In the genomic region with DNA sequence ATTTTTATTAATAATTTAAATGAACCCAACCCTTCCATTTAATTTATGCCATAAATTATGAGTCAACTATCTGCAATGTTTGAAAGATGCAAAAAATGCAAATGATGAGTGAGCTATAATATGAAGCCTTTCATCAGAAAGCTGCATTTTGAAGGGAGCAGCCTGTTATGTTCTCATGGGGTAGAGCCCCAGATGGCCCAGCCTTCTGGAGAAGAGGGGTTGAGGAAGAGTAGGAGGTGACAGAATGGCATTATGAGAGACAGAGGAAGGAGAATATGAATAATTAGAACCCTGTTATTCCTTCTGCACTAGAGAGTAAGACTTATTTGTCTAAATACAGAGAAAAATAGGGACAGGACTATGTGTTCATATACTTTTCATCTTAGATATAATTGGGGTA, we compare ENCODE assay signal across 18 mouse cellular contexts.
A peak's percentile ranks its signal among the peaks of the same experiment; 100 is the strongest.
DNase-seq lines count a peak whose midpoint lies in the region; ATAC-seq lines count a peak whose summit lies in the region.
"Had no signal": no experiment of that assay in that cellular context is flagged by ENCODE, and none has a peak within 500 bp of the region (broad histone marks: within the 10 kb centered on the region; RNA-seq: fewer than 3 reads in every experiment).

No protein-coding gene starts in this region.

- H3K27ac ChIP-seq in midbrain, embryonic 15.5 days = no peak overlapping the region
- no peak overlapping the region for H3K27ac ChIP-seq in midbrain, embryonic 16.5 days (ENCODE audit: low read length)
- H3K27ac ChIP-seq in heart, embryonic 12.5 days (ENCODE audit: poor library complexity, severe bottlenecking) = no peak overlapping the region
- H3K27ac ChIP-seq: embryonic facial prominence, embryonic 15.5 days; heart, adult 2 months; intestine, embryonic 15.5 days; limb, embryonic 15.5 days; lung, embryonic 15.5 days had no signal

- H3K9me3 ChIP-seq in midbrain, embryonic 15.5 days = no peaks in the 10 kb centered on the region
- no peaks in the 10 kb centered on the region for H3K9me3 ChIP-seq in midbrain, embryonic 16.5 days (replicated peaks; ENCODE audit: control insufficient read depth, low read length, poor library complexity, severe bottlenecking)
- no peaks in the 10 kb centered on the region for H3K9me3 ChIP-seq in heart, embryonic 12.5 days (replicated peaks)
- H3K9me3 ChIP-seq: embryonic facial prominence, embryonic 15.5 days; intestine, embryonic 15.5 days; limb, embryonic 15.5 days; lung, embryonic 15.5 days; megakaryocyte, embryonic 14.5 days had no signal

- H3K27me3 ChIP-seq in midbrain, embryonic 15.5 days (replicated peaks) = no peaks in the 10 kb centered on the region
- no peaks in the 10 kb centered on the region for H3K27me3 ChIP-seq in midbrain, embryonic 16.5 days (ENCODE audit: control insufficient read depth, insufficient read depth, low read depth, low read length)
- no peaks in the 10 kb centered on the region for H3K27me3 ChIP-seq in heart, embryonic 12.5 days (replicated peaks)
- H3K27me3 ChIP-seq: CH12.LX; embryonic facial prominence, embryonic 15.5 days; intestine, embryonic 15.5 days; limb, embryonic 15.5 days; lung, embryonic 15.5 days; megakaryocyte, embryonic 14.5 days had no signal

- peak; percentile 81 for DNase-seq in layer of hippocampus, adult 11-12 months (ENCODE audit: low spot score)
- DNase-seq in layer of hippocampus, postnatal 36 days = peak; percentile 82 to 83
- peak; percentile 66 to 75 for DNase-seq in right cerebral cortex, postnatal 36 days (ENCODE audit: low spot score in 2 of 2)
- DNase-seq in cerebellum, adult 18-20 months = no peak
- DNase-seq in kidney, adult 8-10 months = no peak
- DNase-seq: cerebellum, adult 11 months; heart, adult 2 months; kidney, postnatal 14 days; thymus, postnatal 25 days had no signal

- H3K4me1 ChIP-seq in midbrain, embryonic 15.5 days = no peaks in the 10 kb centered on the region
- no peaks in the 10 kb centered on the region for H3K4me1 ChIP-seq in midbrain, embryonic 16.5 days (ENCODE audit: control insufficient read depth, insufficient read depth, low read length)
- no peaks in the 10 kb centered on the region for H3K4me1 ChIP-seq in heart, embryonic 12.5 days (replicated peaks)
- H3K4me1 ChIP-seq: embryonic facial prominence, embryonic 15.5 days; intestine, embryonic 15.5 days; limb, embryonic 15.5 days; lung, embryonic 15.5 days; megakaryocyte, embryonic 14.5 days had no signal

- no peak overlapping the region for H3K4me3 ChIP-seq in midbrain, embryonic 15.5 days
- no peak overlapping the region for H3K4me3 ChIP-seq in midbrain, embryonic 16.5 days (ENCODE audit: low read depth, low read length)
- H3K4me3 ChIP-seq in heart, embryonic 12.5 days = no peak overlapping the region
- H3K4me3 ChIP-seq: embryonic facial prominence, embryonic 15.5 days; heart, adult 2 months; intestine, embryonic 15.5 days; limb, embryonic 15.5 days; lung, embryonic 15.5 days; megakaryocyte, embryonic 14.5 days had no signal

- H3K4me2 ChIP-seq in midbrain, embryonic 15.5 days = no peak overlapping the region
- H3K4me2 ChIP-seq in midbrain, embryonic 16.5 days (ENCODE audit: low read length) = no peak overlapping the region
- H3K4me2 ChIP-seq in heart, embryonic 12.5 days = no peak overlapping the region
- H3K4me2 ChIP-seq: embryonic facial prominence, embryonic 15.5 days; intestine, embryonic 15.5 days; limb, embryonic 15.5 days; lung, embryonic 15.5 days had no signal

- H3K9ac ChIP-seq in midbrain, embryonic 15.5 days = no peak overlapping the region
- no peak overlapping the region for H3K9ac ChIP-seq in midbrain, embryonic 16.5 days (ENCODE audit: low read depth, low read length)
- no peak overlapping the region for H3K9ac ChIP-seq in heart, embryonic 12.5 days
- H3K9ac ChIP-seq: embryonic facial prominence, embryonic 15.5 days; intestine, embryonic 15.5 days; limb, embryonic 15.5 days; lung, embryonic 15.5 days had no signal

- 0 out of 2 replicates have a peak, but pooled peaks have one; percentile 39 for ATAC-seq in midbrain, embryonic 15.5 days (replicated peaks)
- ATAC-seq in midbrain, embryonic 16.5 days = no peak
- ATAC-seq in heart, embryonic 12.5 days (ENCODE audit: insufficient number of reproducible peaks, low FRiP score) = no peak
- ATAC-seq: intestine, embryonic 15.5 days had no signal

- H3K36me3 ChIP-seq in midbrain, embryonic 15.5 days (replicated peaks) = no peaks in the 10 kb centered on the region
- no peaks in the 10 kb centered on the region for H3K36me3 ChIP-seq in midbrain, embryonic 16.5 days (ENCODE audit: control insufficient read depth, insufficient read depth, low read length)
- H3K36me3 ChIP-seq in heart, embryonic 12.5 days = no peaks in the 10 kb centered on the region
- H3K36me3 ChIP-seq: embryonic facial prominence, embryonic 15.5 days; intestine, embryonic 15.5 days; limb, embryonic 15.5 days; lung, embryonic 15.5 days had no signal

Comparison
In these comparisons a context has a peak if more than half of its experiments do, and no peak if none do; other contexts are left out.
1. DNase-seq: peak in layer of hippocampus, adult 11-12 months (single experiment), layer of hippocampus, postnatal 36 days (2 of 2) and right cerebral cortex, postnatal 36 days (2 of 2); none in cerebellum, adult 18-20 months (0 of 2) and kidney, adult 8-10 months (0 of 2).